Mouse (Mus musculus): ENCODE results near the gene Nlgn3.

- TF ChIP-seq CTCF (IDR thresholded peaks at IDR 0.05) (no peak), EP300 (IDR thresholded peaks at IDR 0.05) (no peak)
Measured at GRCm38 (mm10) chrX:101263892-101264291, 35.1 kb upstream of the Nlgn3 start, which contains the start of gene Gm614.
